Mouse (Mus musculus): ENCODE data around the gene Capn10.
"Not testable (repeated sequence)": the region's sequence is repeated elsewhere in the genome, so short reads cannot be mapped to it uniquely, and the experiment has no call there.

Capn10 gene

DNA sequence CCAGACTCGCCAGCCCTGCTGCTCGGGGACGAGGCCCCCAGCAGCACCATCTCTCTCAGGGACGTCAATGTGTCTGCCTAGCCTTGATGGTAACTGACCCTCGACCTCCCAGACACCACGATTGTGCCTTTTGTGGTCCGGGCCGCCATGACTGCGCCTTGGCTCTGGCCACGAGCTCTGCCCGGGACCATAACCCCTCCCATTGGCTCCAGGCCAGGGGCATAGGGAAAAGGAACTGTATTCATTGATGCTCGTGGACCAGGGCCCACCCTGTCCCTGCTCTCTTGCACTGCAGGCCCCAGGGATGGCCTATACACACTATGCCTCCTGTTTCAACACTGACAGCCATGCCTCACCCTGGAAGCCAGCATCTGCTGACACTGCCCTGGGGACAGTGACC, 14.4 kb upstream of the Capn10 start:
- no peak for DNase-seq (ENCODE audit: low spot score in 2 of 2)

GRCm38 (mm10) chr1:92920474-92921200, 13.5 kb upstream of the Capn10 start:
- DNase-seq (ENCODE audit: low spot score in 2 of 2): no peak

GRCm38 (mm10) chr1:92921496-92921895, 12.7 kb upstream of the Capn10 start:
- no peak for DNase-seq (ENCODE audit: low spot score in 2 of 2)

- DNase-seq (ENCODE audit: low spot score in 2 of 2): no peak
Observed at GRCm38 (mm10) chr1:92930171-92930706, 3.9 kb upstream of the Capn10 start.

DNA sequence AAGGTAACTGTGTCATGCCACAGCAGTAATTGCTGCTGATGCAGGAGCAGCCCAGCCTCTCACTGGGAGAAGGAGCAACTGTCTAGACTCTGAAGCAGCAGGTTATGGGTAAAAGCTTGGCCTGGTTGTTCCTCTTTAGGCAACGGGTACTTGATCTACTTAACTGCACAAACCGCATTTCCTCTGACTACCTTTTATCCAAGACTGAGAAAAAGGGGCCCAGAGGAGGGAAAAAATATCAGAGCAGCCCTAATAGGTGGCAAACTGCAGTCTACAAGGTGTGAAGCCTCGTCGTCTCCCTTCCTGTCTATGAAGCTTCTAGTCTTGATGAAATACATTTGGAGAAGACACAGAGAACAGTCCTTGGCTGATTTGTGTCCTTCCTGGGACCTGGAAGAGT, 565 bp upstream of the Capn10 start:
- no peak for DNase-seq (ENCODE audit: low spot score in 2 of 2)

GRCm38 (mm10) chr1:92935054-92935962, 1.1 kb downstream of the Capn10 start:
- no peak for DNase-seq (ENCODE audit: low spot score in 2 of 2)

DNA sequence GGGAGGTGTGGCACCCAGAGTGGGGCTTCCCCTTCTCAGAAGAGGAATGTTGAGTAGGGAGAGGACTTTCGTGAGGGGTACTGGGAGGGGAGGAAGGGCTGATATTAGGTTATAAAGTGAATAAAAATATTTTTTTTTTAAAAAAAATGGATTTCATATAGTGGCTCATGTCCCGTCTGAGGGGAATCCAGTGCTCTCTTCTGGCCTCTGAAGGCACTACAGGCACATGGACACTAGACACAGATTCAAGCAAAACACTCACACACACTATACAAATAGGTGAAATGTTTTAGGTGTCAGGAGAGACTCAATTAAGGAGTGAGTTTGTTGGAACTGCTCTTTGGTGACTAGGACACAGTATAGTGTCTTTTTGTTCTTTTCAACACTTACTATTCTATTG, 1.8 kb downstream of the Capn10 start:
- no peak for DNase-seq (ENCODE audit: low spot score in 2 of 2)

DNA sequence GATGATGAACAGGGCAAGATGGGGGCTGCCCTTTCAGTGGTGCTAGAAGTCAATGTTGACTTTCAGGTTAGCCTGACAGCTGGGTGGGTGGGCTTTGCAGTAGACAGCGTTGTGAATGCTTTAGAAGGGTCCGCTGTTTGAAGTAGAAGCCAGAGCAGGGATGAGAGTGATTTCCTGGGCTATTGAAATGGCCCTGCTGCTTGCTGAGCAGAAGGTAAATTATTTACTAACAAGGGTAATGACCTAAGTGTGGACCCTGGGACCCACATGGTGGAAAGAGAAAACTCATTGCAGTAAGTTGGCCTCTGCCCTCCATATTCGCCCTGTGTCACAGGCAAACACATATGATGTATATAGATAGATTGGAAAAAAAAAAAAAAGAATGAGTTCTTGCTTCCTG, 2.3 kb downstream of the Capn10 start:
- no peak for DNase-seq (ENCODE audit: low spot score in 2 of 2)

DNA sequence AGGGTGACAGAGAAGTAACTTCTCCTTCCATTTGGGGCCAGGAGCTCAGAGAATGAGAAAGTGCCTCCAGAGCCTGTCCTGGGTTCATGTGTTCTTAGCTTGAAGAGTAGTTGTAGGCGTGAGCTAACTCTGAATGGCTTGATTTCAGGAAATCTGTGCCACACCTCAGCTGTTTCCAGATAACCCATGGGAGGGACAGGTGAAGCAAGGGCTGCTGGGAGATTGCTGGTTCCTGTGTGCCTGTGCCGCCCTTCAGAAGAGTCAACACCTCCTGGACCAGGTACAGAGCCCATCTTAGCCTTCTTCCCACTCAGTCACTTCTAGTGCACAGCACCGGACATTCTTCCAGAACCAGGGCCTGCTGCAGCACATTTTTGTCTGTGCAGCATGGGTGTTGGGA, 3.6 kb downstream of the Capn10 start:
- DNase-seq (ENCODE audit: low spot score in 2 of 2): no peak

DNA sequence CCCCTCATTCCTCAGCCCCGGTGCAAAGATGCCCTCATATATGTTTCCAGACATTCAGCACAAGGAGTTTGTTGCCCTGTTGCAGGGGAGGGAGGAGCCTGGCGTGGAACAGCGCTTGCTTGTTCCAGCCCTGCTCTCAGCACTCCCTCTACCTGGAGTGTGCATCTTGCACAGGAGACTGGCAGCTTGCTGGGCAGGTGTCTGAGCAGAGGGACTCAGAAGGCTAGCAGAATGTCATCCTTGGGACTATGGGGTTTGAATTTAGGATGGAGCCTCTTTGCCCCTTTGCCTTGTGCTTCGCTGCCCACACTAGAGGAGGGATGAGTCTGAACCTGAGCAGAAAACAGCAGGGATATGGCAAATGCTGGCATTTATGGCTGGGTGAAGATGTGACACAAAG, 5.6 kb downstream of the Capn10 start:
- no peak for DNase-seq (ENCODE audit: low spot score in 2 of 2)

DNA sequence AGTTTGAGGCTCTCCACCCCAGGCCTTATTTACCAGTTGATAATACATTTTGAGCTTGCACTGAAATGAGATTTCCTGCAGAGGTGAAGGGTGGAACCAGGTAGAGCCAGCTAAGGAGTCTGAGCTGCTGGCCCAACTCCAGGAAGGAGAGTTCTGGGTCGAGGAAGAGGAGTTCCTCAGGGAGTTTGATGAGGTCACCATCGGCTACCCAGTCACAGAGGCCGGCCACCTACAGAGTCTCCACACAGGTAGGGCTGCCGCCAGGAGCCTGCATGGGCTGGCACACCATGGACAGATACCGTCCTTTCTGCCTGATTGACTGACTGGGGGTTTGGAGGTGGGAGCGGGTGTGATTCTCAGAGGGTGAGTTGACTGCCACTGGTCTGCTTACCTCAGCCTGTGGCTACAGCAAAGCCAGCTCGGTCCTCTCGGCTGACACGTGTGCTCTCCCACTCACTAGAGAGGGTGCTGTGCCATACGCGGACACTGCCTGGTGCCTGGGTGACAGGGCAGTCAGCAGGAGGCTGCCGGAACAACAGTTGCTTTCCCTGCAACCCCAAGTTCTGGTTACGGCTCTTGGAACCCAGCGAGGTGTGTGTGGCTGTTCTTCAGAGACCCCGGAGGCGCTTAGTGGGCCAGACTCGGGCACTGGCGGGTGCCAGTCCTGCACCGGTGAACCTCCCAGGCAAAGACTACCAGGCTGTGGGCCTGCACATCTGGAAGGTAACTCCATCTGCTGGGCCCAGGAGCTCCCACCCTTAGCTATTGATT, 9.2 kb downstream of the Capn10 start:
- no peak for DNase-seq (ENCODE audit: low spot score in 2 of 2)

- DNase-seq (ENCODE audit: low spot score in 2 of 2): no peak
Observed at GRCm38 (mm10) chr1:92947966-92948365, 13.8 kb downstream of the Capn10 start.

DNA sequence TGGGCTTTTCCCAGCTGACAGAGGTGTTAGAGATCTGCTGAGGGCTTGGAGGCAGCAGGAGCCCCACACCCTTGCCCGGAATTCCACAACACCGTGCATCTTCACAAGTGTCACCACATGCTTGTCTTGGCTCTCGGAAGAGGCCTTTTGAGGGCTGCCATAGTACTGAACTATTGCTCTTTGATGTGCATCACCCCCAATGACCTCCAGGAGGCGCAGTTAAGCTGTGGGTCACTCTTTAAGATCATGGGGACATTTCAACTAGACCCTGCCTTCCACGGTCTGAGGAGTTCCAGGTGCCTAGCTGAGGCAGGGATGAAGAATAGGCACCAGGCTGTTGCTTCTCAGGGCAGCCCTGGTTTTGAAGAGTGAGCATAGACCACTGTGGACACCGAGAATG, 15.2 kb downstream of the Capn10 start:
- no peak for DNase-seq (ENCODE audit: low spot score in 2 of 2)

- DNase-seq (ENCODE audit: low spot score in 2 of 2): no peak
Observed at GRCm38 (mm10) chr1:92950607-92951006, 16.4 kb downstream of the Capn10 start, which contains the start of gene Gpr35. Gpr35 (plus strand) TSS chr1:92950865.

DNA sequence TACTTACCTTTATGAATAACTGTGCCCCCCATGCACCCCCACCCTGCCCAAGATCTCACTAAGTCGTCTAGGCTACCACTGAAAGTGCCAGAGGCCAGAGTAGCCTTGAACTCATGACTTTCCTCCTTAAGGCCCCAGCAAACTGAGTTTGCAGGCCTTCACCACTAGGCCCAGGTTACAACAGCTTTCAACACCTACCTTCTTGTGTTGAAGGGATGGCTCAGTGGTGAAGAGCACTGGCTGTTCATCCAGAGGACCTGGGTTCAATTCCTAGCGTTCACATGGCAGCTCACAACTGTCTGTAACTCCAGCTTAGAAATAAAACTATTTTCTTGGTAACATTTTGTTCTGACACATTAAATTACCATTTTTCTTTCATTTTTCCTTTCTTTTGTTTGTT, 19.5 kb downstream of the Capn10 start:
- DNase-seq (ENCODE audit: low spot score in 2 of 2): no peak

DNA sequence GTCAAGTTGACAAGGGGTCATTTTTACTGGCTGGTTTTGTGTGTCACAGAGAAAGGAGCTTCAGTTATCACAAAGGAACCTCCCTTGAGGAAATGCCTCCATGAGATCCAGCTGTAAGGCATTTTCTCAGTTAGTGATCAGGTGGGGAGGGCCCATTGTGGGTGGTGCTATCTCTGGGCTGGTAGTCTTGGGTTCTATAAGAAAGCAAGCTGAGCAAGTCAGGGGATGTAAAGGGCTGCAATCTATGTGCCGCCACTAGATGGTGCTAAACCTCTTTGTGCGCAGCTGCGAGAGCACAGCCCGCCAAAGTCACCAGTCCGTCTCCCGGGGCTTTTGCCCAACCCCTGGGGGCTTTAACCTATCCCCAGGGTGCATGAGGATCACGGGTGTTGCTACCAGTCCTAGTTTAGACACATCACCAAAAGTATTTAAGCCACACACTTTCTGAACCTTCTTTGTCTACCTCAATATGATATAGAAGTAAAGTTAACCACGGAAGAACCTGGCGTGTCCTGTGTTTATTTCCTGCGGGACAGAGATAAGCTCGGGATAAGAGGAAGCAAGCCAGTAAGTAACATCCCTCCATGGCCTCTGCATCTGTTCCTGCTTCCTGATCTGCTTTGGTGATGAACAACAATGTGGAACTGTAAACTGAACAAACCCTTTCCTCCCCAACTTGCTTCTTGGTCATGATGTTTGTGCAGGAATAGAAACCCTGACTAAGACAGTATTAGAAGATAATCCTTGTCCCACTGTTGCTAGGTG, 22.6 kb downstream of the Capn10 start:
- peak; percentile 42 to 51 for DNase-seq (ENCODE audit: low spot score in 2 of 2)

- no peak for DNase-seq (ENCODE audit: low spot score in 2 of 2)
Observed at GRCm38 (mm10) chr1:92958999-92959398, 24.8 kb downstream of the Capn10 start.

GRCm38 (mm10) chr1:92970791-92971190, 36.6 kb downstream of the Capn10 start:
- not testable (repeated sequence) for DNase-seq (ENCODE audit: low spot score in 2 of 2)

GRCm38 (mm10) chr1:92971879-92972795, 38.0 kb downstream of the Capn10 start:
- no peak for DNase-seq (ENCODE audit: low spot score in 2 of 2)

GRCm38 (mm10) chr1:92972854-92973253, 38.7 kb downstream of the Capn10 start:
- no peak for DNase-seq (ENCODE audit: low spot score in 2 of 2)
